Comparison of ENCODE assay signal across 14 mouse cellular contexts in the genomic region with DNA sequence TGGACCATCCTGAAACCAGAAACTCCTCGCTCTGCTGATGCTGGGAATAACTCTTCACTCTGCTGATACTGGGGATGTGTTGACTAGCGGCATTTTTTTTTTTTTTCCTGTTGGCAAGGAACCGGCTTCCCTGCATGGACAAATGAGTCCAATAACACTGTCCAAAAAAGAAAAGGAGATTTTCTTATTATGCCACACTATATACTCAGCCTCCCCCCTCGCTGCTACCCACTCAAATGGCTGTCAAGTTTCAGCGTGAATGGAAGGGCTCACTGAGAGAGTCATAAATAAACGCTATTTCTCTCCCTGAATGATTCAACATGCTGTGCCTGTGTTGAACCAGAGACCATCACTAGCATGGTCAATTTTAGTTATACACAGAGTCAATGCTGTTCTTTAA.
"Had no signal": no experiment of that assay in that cellular context is flagged by ENCODE, and none has a peak within 500 bp of the region (broad histone marks: within the 10 kb centered on the region; RNA-seq: fewer than 3 reads in every experiment).

No protein-coding gene starts in this region.

- H3K4me1 ChIP-seq: liver, embryonic 13.5 days; midbrain, embryonic 12.5 days had no signal

- DNase-seq: kidney, adult 18-20 months; kidney, adult 9 months; kidney, postnatal 14 days; kidney, postnatal 4 days; liver, embryonic 13.5 days; lung, embryonic 14.5 days; thymus, adult 2 months; thymus, postnatal 14 days; thymus, postnatal 4 days had no signal

- H3K9ac ChIP-seq: liver, embryonic 13.5 days; lung, embryonic 14.5 days; midbrain, embryonic 12.5 days had no signal

- H3K27me3 ChIP-seq: liver, embryonic 13.5 days; midbrain, embryonic 12.5 days had no signal

- H3K9me3 ChIP-seq: liver, embryonic 13.5 days; midbrain, embryonic 12.5 days had no signal

- ATAC-seq: intestine, embryonic 16.5 days; lung, postnatal 0 days; midbrain, embryonic 16.5 days had no signal

- H3K36me3 ChIP-seq: liver, embryonic 13.5 days; midbrain, embryonic 12.5 days had no signal

- H3K27ac ChIP-seq: liver, embryonic 13.5 days; macrophage; midbrain, embryonic 12.5 days had no signal

- H3K4me2 ChIP-seq: liver, embryonic 13.5 days; lung, embryonic 14.5 days; midbrain, embryonic 12.5 days had no signal

- H3K4me3 ChIP-seq: liver, embryonic 13.5 days; midbrain, embryonic 12.5 days had no signal
